Mouse (Mus musculus) G1E (cell line): ENCODE results near the gene Olfr771.

Experiments used
- CTCF ChIP-seq: IDR thresholded peaks from 2 replicates; pipeline ENCODE4 v1.5.1; 2012; ENCODE audit warnings: low read depth, low read length, inconsistent platforms, mixed read lengths
- GATA1 ChIP-seq: IDR thresholded peaks from 2 replicates; pipeline ENCODE4 v1.6.1; 2012; ENCODE audit warnings: borderline replicate concordance, low read length, inconsistent platforms, mixed read lengths
- GATA2 ChIP-seq: IDR thresholded peaks from 2 replicates; pipeline ENCODE4 v1.6.1; 2012; ENCODE audit warnings: low read depth, low read length, inconsistent platforms, borderline replicate concordance
- POLR2AphosphoS5 ChIP-seq: IDR thresholded peaks from 2 replicates; pipeline ENCODE4 v1.6.1; 2012; ENCODE audit warnings: low read depth, low read length, inconsistent platforms; ENCODE audit not compliant: insufficient replicate concordance
- TAL1 ChIP-seq: conservative IDR thresholded peaks from 2 replicates; pipeline ENCODE4 v1.6.1; 2012; ENCODE audit warnings: low read depth, low read length, inconsistent platforms, mixed read lengths

- no peak for TF ChIP-seq CTCF
- TF ChIP-seq TAL1: no peak
- no peak for TF ChIP-seq POLR2AphosphoS5
- TF ChIP-seq GATA2: no peak
- TF ChIP-seq GATA1: no peak
Observed at GRCm38 (mm10) chr10:129164651-129165050, at the start of gene Olfr771.
